14 mouse cellular contexts compared by ENCODE assay signal in the genomic region with DNA sequence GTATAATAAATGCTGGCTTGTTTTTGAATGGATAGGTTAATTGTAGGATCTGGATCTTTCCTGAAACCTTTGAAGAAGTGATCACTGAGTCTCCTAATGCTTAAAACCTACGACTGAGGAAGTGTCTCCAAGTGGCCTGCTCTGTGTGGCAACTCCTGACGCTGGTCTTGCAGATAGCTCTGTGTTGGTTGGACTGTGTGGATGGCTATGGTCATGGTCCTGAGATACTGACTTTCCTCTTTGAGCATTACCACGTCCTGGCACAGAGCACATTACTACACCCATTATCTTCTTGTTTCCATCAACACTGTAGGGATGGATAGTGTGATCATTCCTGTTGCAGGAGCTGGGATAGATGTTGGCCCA. TPM values are rescaled to one million over a fixed set of nuclear protein-coding genes. Genes with fewer than 3 reads are reported as not detected.
DNase-seq lines count a peak whose midpoint lies in the region; ATAC-seq and TF ChIP-seq lines count a peak whose summit lies in the region.
"Had no signal": no experiment of that assay in that cellular context is flagged by ENCODE, and none has a peak within 500 bp of the region (broad histone marks: within the 10 kb centered on the region; RNA-seq: fewer than 3 reads in every experiment).

No protein-coding gene starts in this region.

- no peaks in the 10 kb centered on the region for H3K9me3 ChIP-seq in hindbrain, embryonic 11.5 days (ENCODE audit: control insufficient read depth, low read length)
- no peaks in the 10 kb centered on the region for H3K9me3 ChIP-seq in hindbrain, postnatal 0 days (ENCODE audit: low read length)
- no peaks in the 10 kb centered on the region for H3K9me3 ChIP-seq in midbrain, embryonic 12.5 days
- H3K9me3 ChIP-seq in midbrain, postnatal 0 days (ENCODE audit: low read length): no peaks in the 10 kb centered on the region
- H3K9me3 ChIP-seq in liver, embryonic 13.5 days (replicated peaks): no peaks in the 10 kb centered on the region
- H3K9me3 ChIP-seq in stomach, embryonic 16.5 days (replicated peaks; ENCODE audit: control insufficient read depth, low read length): no peaks in the 10 kb centered on the region
- H3K9me3 ChIP-seq: lung, embryonic 15.5 days had no signal

- no peak overlapping the region for H3K9ac ChIP-seq in hindbrain, embryonic 11.5 days (ENCODE audit: low read depth, low read length)
- no peak overlapping the region for H3K9ac ChIP-seq in hindbrain, postnatal 0 days (replicated peaks; ENCODE audit: low read length)
- H3K9ac ChIP-seq in midbrain, embryonic 12.5 days (replicated peaks): no peak overlapping the region
- no peak overlapping the region for H3K9ac ChIP-seq in midbrain, postnatal 0 days (replicated peaks; ENCODE audit: low read length, poor library complexity, severe bottlenecking)
- H3K9ac ChIP-seq in liver, embryonic 13.5 days: no peak overlapping the region
- no peak overlapping the region for H3K9ac ChIP-seq in stomach, embryonic 16.5 days (ENCODE audit: low read length)
- H3K9ac ChIP-seq: lung, embryonic 15.5 days had no signal

- H3K4me3 ChIP-seq in hindbrain, embryonic 11.5 days (ENCODE audit: low read depth, low read length): no peak overlapping the region
- no peak overlapping the region for H3K4me3 ChIP-seq in hindbrain, postnatal 0 days (ENCODE audit: low read length)
- H3K4me3 ChIP-seq in midbrain, embryonic 12.5 days: no peak overlapping the region
- no peak overlapping the region for H3K4me3 ChIP-seq in midbrain, postnatal 0 days (ENCODE audit: low read depth, low read length)
- H3K4me3 ChIP-seq in liver, embryonic 13.5 days (replicated peaks): no peak overlapping the region
- H3K4me3 ChIP-seq in stomach, embryonic 16.5 days (replicated peaks; ENCODE audit: low read length): no peak overlapping the region
- H3K4me3 ChIP-seq: heart, adult 2 months; lung, embryonic 15.5 days had no signal

- no peak overlapping the region for H3K27ac ChIP-seq in hindbrain, embryonic 11.5 days (ENCODE audit: low read depth, low read length)
- H3K27ac ChIP-seq in hindbrain, postnatal 0 days: no peak overlapping the region
- no peak overlapping the region for H3K27ac ChIP-seq in midbrain, embryonic 12.5 days (replicated peaks)
- H3K27ac ChIP-seq in midbrain, postnatal 0 days (ENCODE audit: low read depth, low read length): no peak overlapping the region
- peak overlapping the region; percentile 60 for H3K27ac ChIP-seq in liver, embryonic 13.5 days
- peak overlapping the region; percentile 52; the same call in 1 of the 2 replicates for H3K27ac ChIP-seq in stomach, embryonic 16.5 days (ENCODE audit: low read length)
- H3K27ac ChIP-seq: heart, adult 2 months; lung, embryonic 15.5 days had no signal

- no peak for TF ChIP-seq CTCF in hindbrain, postnatal 0 days (IDR thresholded peaks at IDR 0.05; ENCODE audit: low read depth)
- TF ChIP-seq CTCF in midbrain, postnatal 0 days (IDR thresholded peaks at IDR 0.05): no peak

- DNase-seq in hindbrain, embryonic 11.5 days (ENCODE audit: low spot score): no peak
- no peak for DNase-seq in hindbrain, postnatal 0 days (ENCODE audit: low spot score)
- DNase-seq in midbrain, postnatal 0 days (ENCODE audit: low spot score): no peak
- peak; percentile 26 for DNase-seq in liver, embryonic 13.5 days
- DNase-seq in gastrocnemius, postnatal 10 days: no peak
- no peak for DNase-seq in adrenal gland, postnatal 10 days
- DNase-seq: heart, adult 2 months; right cerebral cortex, postnatal 4 days; thymus, postnatal 25 days had no signal

- no peak overlapping the region for H3K4me2 ChIP-seq in hindbrain, embryonic 11.5 days (replicated peaks; ENCODE audit: low read depth, low read length)
- H3K4me2 ChIP-seq in hindbrain, postnatal 0 days (ENCODE audit: low read depth, low read length): no peak overlapping the region
- no peak overlapping the region for H3K4me2 ChIP-seq in midbrain, embryonic 12.5 days (replicated peaks)
- H3K4me2 ChIP-seq in midbrain, postnatal 0 days (ENCODE audit: low read depth, low read length, poor library complexity, severe bottlenecking): no peak overlapping the region
- H3K4me2 ChIP-seq in liver, embryonic 13.5 days: no peak overlapping the region
- H3K4me2 ChIP-seq in stomach, embryonic 16.5 days (ENCODE audit: low read depth, low read length): no peak overlapping the region
- H3K4me2 ChIP-seq: lung, embryonic 15.5 days had no signal

- WGBS in hindbrain, embryonic 11.5 days: 68% methylated on average over 3 of the region's 3 CpGs
- 77% methylated on average over 3 of the region's 3 CpGs for WGBS in hindbrain, postnatal 0 days
- 79% methylated on average over 3 of the region's 3 CpGs for WGBS in midbrain, embryonic 12.5 days
- 80% methylated on average over 3 of the region's 3 CpGs for WGBS in midbrain, postnatal 0 days
- 44% methylated on average over 3 of the region's 3 CpGs for WGBS in liver, embryonic 13.5 days (ENCODE audit: insufficient replicate concordance)
- 59% methylated on average over 3 of the region's 3 CpGs for WGBS in stomach, embryonic 16.5 days

- no peaks in the 10 kb centered on the region for H3K27me3 ChIP-seq in hindbrain, embryonic 11.5 days (ENCODE audit: control insufficient read depth, insufficient read depth, low read length)
- H3K27me3 ChIP-seq in hindbrain, postnatal 0 days (ENCODE audit: insufficient read depth, low read length): no peaks in the 10 kb centered on the region
- no peaks in the 10 kb centered on the region for H3K27me3 ChIP-seq in midbrain, embryonic 12.5 days
- H3K27me3 ChIP-seq in midbrain, postnatal 0 days (ENCODE audit: insufficient read depth, low read length): no peaks in the 10 kb centered on the region
- H3K27me3 ChIP-seq in liver, embryonic 13.5 days: no peaks in the 10 kb centered on the region
- H3K27me3 ChIP-seq in stomach, embryonic 16.5 days (ENCODE audit: control insufficient read depth, insufficient read depth, low read length): no peaks in the 10 kb centered on the region
- H3K27me3 ChIP-seq: lung, embryonic 15.5 days had no signal

- 0 out of 2 replicates have a peak, but pooled peaks have one; percentile 22 for ATAC-seq in hindbrain, embryonic 11.5 days (ENCODE audit: low FRiP score)
- no peak for ATAC-seq in hindbrain, postnatal 0 days
- ATAC-seq in midbrain, embryonic 12.5 days (ENCODE audit: low FRiP score, low read depth): 0 out of 2 replicates have a peak, but pooled peaks have one; percentile 4
- ATAC-seq in midbrain, postnatal 0 days (ENCODE audit: low FRiP score): no peak
- peak; percentile 33 for ATAC-seq in liver, embryonic 13.5 days (ENCODE audit: low read depth)
- no peak for ATAC-seq in stomach, embryonic 16.5 days (ENCODE audit: insufficient read depth, low FRiP score)
- ATAC-seq: activated CD4-positive, CD25-positive, alpha-beta regulatory T cell, adult 4 months; inflammation-experienced regulatory T-cells, adult 6 months had no signal

- H3K36me3 ChIP-seq in hindbrain, embryonic 11.5 days (ENCODE audit: control insufficient read depth, insufficient read depth, low read length): no peaks in the 10 kb centered on the region; the same call in 1 of the 2 replicates
- peaks cover 16% of the 10 kb centered on the region; the same call in 1 of the 2 replicates for H3K36me3 ChIP-seq in hindbrain, postnatal 0 days (ENCODE audit: insufficient read depth, low read length)
- peaks cover 27% of the 10 kb centered on the region for H3K36me3 ChIP-seq in midbrain, embryonic 12.5 days
- H3K36me3 ChIP-seq in midbrain, postnatal 0 days (ENCODE audit: insufficient read depth, low read length): peaks cover 15% of the 10 kb centered on the region
- H3K36me3 ChIP-seq in liver, embryonic 13.5 days: peaks cover 12% of the 10 kb centered on the region
- peaks cover 4% of the 10 kb centered on the region for H3K36me3 ChIP-seq in stomach, embryonic 16.5 days (ENCODE audit: control insufficient read depth, insufficient read depth, low read length)

- no peaks in the 10 kb centered on the region for H3K4me1 ChIP-seq in hindbrain, embryonic 11.5 days (replicated peaks; ENCODE audit: control insufficient read depth, insufficient read depth, low read length)
- H3K4me1 ChIP-seq in hindbrain, postnatal 0 days (ENCODE audit: insufficient read depth, low read length): no peaks in the 10 kb centered on the region
- peaks cover 5% of the 10 kb centered on the region for H3K4me1 ChIP-seq in midbrain, embryonic 12.5 days
- H3K4me1 ChIP-seq in midbrain, postnatal 0 days (ENCODE audit: insufficient read depth, low read length): no peaks in the 10 kb centered on the region
- peaks cover 32% of the 10 kb centered on the region for H3K4me1 ChIP-seq in liver, embryonic 13.5 days (replicated peaks)
- H3K4me1 ChIP-seq in stomach, embryonic 16.5 days (ENCODE audit: control insufficient read depth, insufficient read depth, low read length): 0 out of 2 replicates have a peak, but pooled peaks cover 2% of the 10 kb centered on the region
- H3K4me1 ChIP-seq: lung, embryonic 15.5 days had no signal

RNA-seq across cellular contexts. Expression of a gene that starts 13.5 kb away (rescaled TPM):
- 25.4 and 28.6 TPM in 2 replicates for polyA plus RNA-seq in hindbrain, embryonic 11.5 days (2014; fragmentation: Nextera tagmentation; extraction: Ambion mirVana)
- 43.7 and 54.5 TPM in 2 replicates for total RNA-seq in hindbrain, postnatal 0 days (2014; rRNA removed)
- polyA plus RNA-seq in hindbrain, postnatal 0 days (2015; fragmentation: Nextera tagmentation; extraction: Ambion mirVana): 29.2 and 32.2 TPM in 2 replicates
- 24.2 and 24.5 TPM in 2 replicates for polyA plus RNA-seq in midbrain, embryonic 12.5 days (2016; fragmentation: Nextera tagmentation; extraction: Ambion mirVana)
- total RNA-seq in midbrain, postnatal 0 days (2014; rRNA removed): 44.1 and 68.7 TPM in 2 replicates
- polyA plus RNA-seq in midbrain, postnatal 0 days (2015; fragmentation: Nextera tagmentation; extraction: Ambion mirVana): 36.6 and 36.7 TPM in 2 replicates
- 7.7 and 8.0 TPM in 2 replicates for polyA plus RNA-seq in liver, embryonic 13.5 days (2015; fragmentation: Nextera tagmentation; extraction: Ambion mirVana)
- 19.6 and 21.8 TPM in 2 replicates for polyA plus RNA-seq in stomach, embryonic 16.5 days (2015; fragmentation: Nextera tagmentation; extraction: Ambion mirVana)
- total RNA-seq in gastrocnemius, postnatal 10 days (2021): 10 to 100 TPM in 1 of 2 experiments, 1 to 10 TPM in 1; 9.4 to 15.6 TPM
- 10 to 100 TPM; 30.9 to 31.1 TPM for total RNA-seq in adrenal gland, postnatal 10 days (2021)

RNA-seq across cellular contexts. Expression of a gene that starts 54.1 kb away (rescaled TPM):
- 4.8 and 7.2 TPM in 2 replicates for polyA plus RNA-seq in hindbrain, embryonic 11.5 days (2014; fragmentation: Nextera tagmentation; extraction: Ambion mirVana)
- total RNA-seq in hindbrain, postnatal 0 days (2014; rRNA removed): 2.5 and 2.9 TPM in 2 replicates
- polyA plus RNA-seq in hindbrain, postnatal 0 days (2015; fragmentation: Nextera tagmentation; extraction: Ambion mirVana): 1.6 and 1.8 TPM in 2 replicates
- 1.6 and 2.7 TPM in 2 replicates for polyA plus RNA-seq in midbrain, embryonic 12.5 days (2016; fragmentation: Nextera tagmentation; extraction: Ambion mirVana)
- total RNA-seq in midbrain, postnatal 0 days (2014; rRNA removed): 4.0 and 5.0 TPM in 2 replicates
- polyA plus RNA-seq in midbrain, postnatal 0 days (2015; fragmentation: Nextera tagmentation; extraction: Ambion mirVana): 1.1 and 1.3 TPM in 2 replicates
- 0.98 and 1.0 TPM in 2 replicates for polyA plus RNA-seq in liver, embryonic 13.5 days (2015; fragmentation: Nextera tagmentation; extraction: Ambion mirVana)
- polyA plus RNA-seq in stomach, embryonic 16.5 days (2015; fragmentation: Nextera tagmentation; extraction: Ambion mirVana): 2.5 and 5.3 TPM in 2 replicates
- 10 to 100 TPM; 14.8 to 15.2 TPM for total RNA-seq in gastrocnemius, postnatal 10 days (2021)
- 10 to 100 TPM; 25.0 to 25.1 TPM for total RNA-seq in adrenal gland, postnatal 10 days (2021)

Comparison
In these comparisons a context has a peak if more than half of its experiments do, and no peak if none do; other contexts are left out.
1. ATAC-seq: peak in hindbrain, embryonic 11.5 days (single experiment), midbrain, embryonic 12.5 days (single experiment) and liver, embryonic 13.5 days (single experiment); none in hindbrain, postnatal 0 days (single experiment), midbrain, postnatal 0 days (single experiment) and stomach, embryonic 16.5 days (single experiment).
2. H3K27ac ChIP-seq: peak in liver, embryonic 13.5 days (single experiment) and stomach, embryonic 16.5 days (single experiment); none in hindbrain, embryonic 11.5 days (single experiment), hindbrain, postnatal 0 days (single experiment), midbrain, embryonic 12.5 days (single experiment) and midbrain, postnatal 0 days (single experiment).